Mouse (Mus musculus): ENCODE measurements at regions not wholly inside any gene's neighbourhood (a gene's known extent, or its start where the extent isn't known, plus 50 kb on each side); places are given as distances from the start of the nearest gene placed in this dataset.

GRCm38 (mm10) chr1:185657286-185657685, 202.6 kb downstream of the Slc30a10 start:
- no peak overlapping the region for H3K4me3 ChIP-seq (replicated peaks; ENCODE audit: low read depth, low read length)
- H3K27ac ChIP-seq, result no peak overlapping the region
- H3K9me3 ChIP-seq (replicated peaks; ENCODE audit: low read length), result no peaks in the 10 kb centered on the region
- H3K36me3 ChIP-seq (ENCODE audit: insufficient read depth, low read length), result no peaks in the 10 kb centered on the region
- no peak for ATAC-seq (replicated peaks; ENCODE audit: low FRiP score, low read depth)
- no peak overlapping the region for H3K9ac ChIP-seq (ENCODE audit: low read depth, low read length)
- TF ChIP-seq CTCF (IDR thresholded peaks at IDR 0.05; ENCODE audit: low read depth), result no peak
- H3K4me1 ChIP-seq (replicated peaks; ENCODE audit: insufficient read depth, low read length), result no peaks in the 10 kb centered on the region
- DNase-seq (ENCODE audit: low spot score), result no peak
- WGBS, result 86% methylated on average over 8 of the region's 8 CpGs
- H3K4me2 ChIP-seq (ENCODE audit: low read length), result no peak overlapping the region
- no peaks in the 10 kb centered on the region for H3K27me3 ChIP-seq (ENCODE audit: insufficient read depth, low read length)

- TF ChIP-seq CTCF (IDR thresholded peaks at IDR 0.05; ENCODE audit: low read depth), result no peak
- DNase-seq (ENCODE audit: low spot score) (no peak), ATAC-seq (replicated peaks; ENCODE audit: low FRiP score, low read depth) (no peak)
- WGBS, result 73% methylated on average over 5 of the region's 5 CpGs
- Histone ChIP-seq H3K4me3 (replicated peaks; ENCODE audit: low read depth, low read length) (no peak overlapping the region), H3K9me3 (replicated peaks; ENCODE audit: low read length) (no peaks in the 10 kb centered on the region), H3K4me2 (ENCODE audit: low read length) (no peak overlapping the region), H3K9ac (ENCODE audit: low read depth, low read length) (no peak overlapping the region), H3K27ac (no peak overlapping the region), H3K27me3 (ENCODE audit: insufficient read depth, low read length) (no peaks in the 10 kb centered on the region), H3K36me3 (ENCODE audit: insufficient read depth, low read length) (no peaks in the 10 kb centered on the region), H3K4me1 (replicated peaks; ENCODE audit: insufficient read depth, low read length) (no peaks in the 10 kb centered on the region)
Observed at GRCm38 (mm10) chr1:185659476-185659875, 204.8 kb downstream of the Slc30a10 start.

- no peak for TF ChIP-seq CTCF (IDR thresholded peaks at IDR 0.05; ENCODE audit: low read depth)
- 50% methylated on average over 3 of the region's 3 CpGs for WGBS
- Histone ChIP-seq H3K27me3 (ENCODE audit: insufficient read depth, low read length) (no peaks in the 10 kb centered on the region), H3K9ac (ENCODE audit: low read depth, low read length) (no peak overlapping the region), H3K27ac (no peak overlapping the region), H3K9me3 (replicated peaks; ENCODE audit: low read length) (no peaks in the 10 kb centered on the region), H3K36me3 (ENCODE audit: insufficient read depth, low read length) (no peaks in the 10 kb centered on the region), H3K4me2 (ENCODE audit: low read length) (no peak overlapping the region), H3K4me1 (replicated peaks; ENCODE audit: insufficient read depth, low read length) (no peaks in the 10 kb centered on the region), H3K4me3 (replicated peaks; ENCODE audit: low read depth, low read length) (no peak overlapping the region)
- no peak for ATAC-seq (replicated peaks; ENCODE audit: low FRiP score, low read depth)
- DNase-seq (ENCODE audit: low spot score), result no peak
Observed at GRCm38 (mm10) chr1:185662336-185662735, 207.7 kb downstream of the Slc30a10 start.

- Histone ChIP-seq H3K36me3 (ENCODE audit: insufficient read depth, low read length) (no peaks in the 10 kb centered on the region), H3K4me1 (replicated peaks; ENCODE audit: insufficient read depth, low read length) (no peaks in the 10 kb centered on the region), H3K27ac (no peak overlapping the region), H3K9me3 (replicated peaks; ENCODE audit: low read length) (no peaks in the 10 kb centered on the region), H3K9ac (ENCODE audit: low read depth, low read length) (no peak overlapping the region), H3K27me3 (ENCODE audit: insufficient read depth, low read length) (no peaks in the 10 kb centered on the region), H3K4me2 (ENCODE audit: low read length) (no peak overlapping the region), H3K4me3 (replicated peaks; ENCODE audit: low read depth, low read length) (no peak overlapping the region)
- TF ChIP-seq CTCF (IDR thresholded peaks at IDR 0.05; ENCODE audit: low read depth), result no peak
- ATAC-seq (replicated peaks; ENCODE audit: low FRiP score, low read depth) (no peak), DNase-seq (ENCODE audit: low spot score) (no peak)
- 79% methylated on average over 5 of the region's 5 CpGs for WGBS
Observed at GRCm38 (mm10) chr1:185670029-185670741, 215.5 kb downstream of the Slc30a10 start.

- DNase-seq (ENCODE audit: low spot score), result no peak
- TF ChIP-seq CTCF (IDR thresholded peaks at IDR 0.05; ENCODE audit: low read depth), result no peak
- H3K27ac ChIP-seq, result no peak overlapping the region
Observed at GRCm38 (mm10) chr1:185672940-185673339, 218.3 kb downstream of the Slc30a10 start.

GRCm38 (mm10) chr1:185675674-185676420, 221.2 kb downstream of the Slc30a10 start:
- Histone ChIP-seq H3K4me2 (ENCODE audit: low read length) (no peak overlapping the region), H3K27ac (no peak overlapping the region), H3K4me3 (replicated peaks; ENCODE audit: low read depth, low read length) (no peak overlapping the region), H3K4me1 (replicated peaks; ENCODE audit: insufficient read depth, low read length) (no peaks in the 10 kb centered on the region), H3K36me3 (ENCODE audit: insufficient read depth, low read length) (no peaks in the 10 kb centered on the region), H3K9me3 (replicated peaks; ENCODE audit: low read length) (no peaks in the 10 kb centered on the region), H3K27me3 (ENCODE audit: insufficient read depth, low read length) (no peaks in the 10 kb centered on the region), H3K9ac (ENCODE audit: low read depth, low read length) (no peak overlapping the region)
- 73% methylated on average over 11 of the region's 11 CpGs for WGBS
- ATAC-seq (replicated peaks; ENCODE audit: low FRiP score, low read depth), result no peak
- no peak for DNase-seq (ENCODE audit: low spot score)
- no peak for TF ChIP-seq CTCF (IDR thresholded peaks at IDR 0.05; ENCODE audit: low read depth)

More at GRCm38 (mm10) chr1:185672940-185673339, 218.3 kb downstream of the Slc30a10 start:
- WGBS, result 64% methylated on average over 3 of the region's 3 CpGs
- Histone ChIP-seq H3K27me3 (ENCODE audit: insufficient read depth, low read length) (no peaks in the 10 kb centered on the region), H3K9me3 (replicated peaks; ENCODE audit: low read length) (no peaks in the 10 kb centered on the region), H3K4me2 (ENCODE audit: low read length) (no peak overlapping the region), H3K36me3 (ENCODE audit: insufficient read depth, low read length) (no peaks in the 10 kb centered on the region), H3K4me3 (replicated peaks; ENCODE audit: low read depth, low read length) (no peak overlapping the region), H3K9ac (ENCODE audit: low read depth, low read length) (no peak overlapping the region), H3K4me1 (replicated peaks; ENCODE audit: insufficient read depth, low read length) (no peaks in the 10 kb centered on the region)
- ATAC-seq (replicated peaks; ENCODE audit: low FRiP score, low read depth), result no peak

Measured in kidney, postnatal 0 days (tissue).